Mouse (Mus musculus) olfactory bulb, adult 2 months (tissue): ENCODE data around the gene Gm43738. TPM values are rescaled to one million over a fixed set of nuclear protein-coding genes. Genes with fewer than 3 reads are reported as not detected.

ENCODE experiments used
- H3K27ac ChIP-seq: fragments of 200-500 bp; 2 replicates; pipeline ENCODE4 v1.5.1; 2012; ENCODE audit warnings: low read depth, low read length; ENCODE audit not compliant: insufficient read depth
- H3K4me1 ChIP-seq: fragments of 200-500 bp; 2 replicates; pipeline ENCODE4 v1.6.1; 2012; ENCODE audit warnings: low read length; ENCODE audit not compliant: control insufficient read depth, insufficient read depth
- H3K4me3 ChIP-seq: fragments of 200-500 bp; 2 replicates; pipeline ENCODE4 v1.5.1; 2012; ENCODE audit warnings: mild to moderate bottlenecking, low read depth, low read length, moderate library complexity; ENCODE audit not compliant: insufficient read depth
- CTCF ChIP-seq: fragments of 200-500 bp; IDR thresholded peaks from 2 replicates; pipeline ENCODE4 v1.5.1; 2012; ENCODE audit warnings: low read depth, mild to moderate bottlenecking, low read length, moderate library complexity; ENCODE audit not compliant: insufficient read depth
- POLR2A ChIP-seq: fragments of 200-500 bp; IDR thresholded peaks from 2 replicates; pipeline ENCODE4 v1.6.1; 2012; ENCODE audit warnings: mild to moderate bottlenecking, low read depth, low read length, moderate library complexity; ENCODE audit not compliant: insufficient read depth
- WGBS: fragments of 180-500 bp; shearing (Covaris S2); methylation state at CpG from one replicate; pipeline ENCODE4 v1.1.7; 2018; 5-methylcytosine and 5-hydroxymethylcytosine counted together
- polyA plus RNA-seq: library from polyadenylated mRNA; stranded (reverse); fragments of >200 nt; gene quantifications from 2 replicates; pipeline ENCODE4 v1.2.4, GENCODE M21; 2012; ENCODE audit warnings: low replicate concordance; ENCODE audit not compliant: missing spikeins, insufficient read depth, insufficient read length

The Gm43738 gene
- polyA plus RNA-seq, result not detected in 2 replicates

DNA sequence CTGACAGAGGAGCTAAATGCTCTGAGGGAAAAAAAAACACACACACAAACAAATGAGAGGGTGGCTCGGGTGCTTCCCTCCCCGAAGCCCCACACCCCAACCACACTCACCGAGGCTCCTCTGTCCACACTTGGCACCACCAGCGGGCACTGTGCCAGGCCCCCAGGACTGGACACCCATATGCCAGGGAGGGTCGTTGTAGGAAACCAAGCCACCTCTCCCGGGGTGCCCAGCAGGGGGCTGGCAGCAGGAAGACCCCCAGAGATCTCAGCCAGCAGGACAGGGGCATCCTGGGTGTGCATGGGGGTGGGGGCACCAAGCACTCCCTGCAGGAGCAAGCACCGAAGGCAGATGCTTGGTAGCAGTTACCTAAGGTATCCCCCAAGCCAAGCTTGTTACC is at the start of gene Gm43738:
Gm43738 (minus strand) TSS at position 289 of the 400 bp plus-strand sequence.
- TF ChIP-seq CTCF (no peak), POLR2A (no peak)
- Histone ChIP-seq H3K4me3 (peak within 1 kb of the TSS; percentile 68), H3K4me1 (peaks cover 7% of the 10 kb centered on the region), H3K27ac (peak within 1 kb of the TSS; percentile 10; the same call in 1 of the 2 replicates)
- 16% methylated on average over 7 of the region's 7 CpGs for WGBS

DNA sequence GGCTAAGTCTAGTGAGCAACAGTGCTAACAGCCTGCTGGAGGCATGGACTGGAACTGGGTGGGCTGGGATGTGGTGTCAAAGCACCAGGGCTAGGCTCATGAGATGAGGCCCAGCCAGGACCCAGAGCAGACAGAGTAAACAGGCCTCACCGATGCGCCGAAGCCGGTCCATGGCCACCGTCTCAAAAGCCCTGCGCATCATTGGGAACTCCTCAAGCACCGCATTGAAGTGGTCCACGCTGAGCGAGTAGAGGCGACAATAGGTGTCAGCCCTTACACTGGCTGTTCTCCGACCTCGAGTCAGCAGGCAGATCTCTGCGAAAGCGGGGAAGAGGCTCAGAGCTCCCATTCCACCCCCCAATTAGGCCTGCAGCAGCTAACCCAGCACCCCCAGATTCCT is 47.7 kb upstream of the Gm43738 start:
- Histone ChIP-seq H3K4me1 (peaks cover 4% of the 10 kb centered on the region; the same call in 1 of the 2 replicates), H3K27ac (no peak overlapping the region), H3K4me3 (no peak overlapping the region)
- TF ChIP-seq POLR2A (no peak), CTCF (no peak)
- whole genome bisulfite sequencing, result 85% methylated on average over 14 of the region's 14 CpGs

DNA sequence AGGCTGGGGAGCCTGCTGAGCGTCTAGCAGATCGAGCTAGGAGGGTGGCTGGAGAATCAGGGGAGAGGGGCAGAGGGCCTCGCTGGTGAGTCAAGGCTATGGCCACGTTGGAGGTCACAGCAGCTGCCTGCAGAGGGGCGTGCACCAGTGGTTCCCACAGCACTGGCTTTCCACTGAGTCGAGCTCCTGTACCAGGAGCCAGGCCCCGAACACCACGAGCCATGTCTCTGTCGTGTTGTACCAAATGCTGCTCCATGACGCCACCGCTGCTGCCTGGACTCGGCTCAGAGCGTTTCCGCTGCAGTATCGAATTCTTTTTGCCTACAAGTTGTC is 47.0 kb upstream of the Gm43738 start:
- TF ChIP-seq CTCF (no peak), POLR2A (no peak)
- WGBS, result 42% methylated on average over 15 of the region's 15 CpGs

DNA sequence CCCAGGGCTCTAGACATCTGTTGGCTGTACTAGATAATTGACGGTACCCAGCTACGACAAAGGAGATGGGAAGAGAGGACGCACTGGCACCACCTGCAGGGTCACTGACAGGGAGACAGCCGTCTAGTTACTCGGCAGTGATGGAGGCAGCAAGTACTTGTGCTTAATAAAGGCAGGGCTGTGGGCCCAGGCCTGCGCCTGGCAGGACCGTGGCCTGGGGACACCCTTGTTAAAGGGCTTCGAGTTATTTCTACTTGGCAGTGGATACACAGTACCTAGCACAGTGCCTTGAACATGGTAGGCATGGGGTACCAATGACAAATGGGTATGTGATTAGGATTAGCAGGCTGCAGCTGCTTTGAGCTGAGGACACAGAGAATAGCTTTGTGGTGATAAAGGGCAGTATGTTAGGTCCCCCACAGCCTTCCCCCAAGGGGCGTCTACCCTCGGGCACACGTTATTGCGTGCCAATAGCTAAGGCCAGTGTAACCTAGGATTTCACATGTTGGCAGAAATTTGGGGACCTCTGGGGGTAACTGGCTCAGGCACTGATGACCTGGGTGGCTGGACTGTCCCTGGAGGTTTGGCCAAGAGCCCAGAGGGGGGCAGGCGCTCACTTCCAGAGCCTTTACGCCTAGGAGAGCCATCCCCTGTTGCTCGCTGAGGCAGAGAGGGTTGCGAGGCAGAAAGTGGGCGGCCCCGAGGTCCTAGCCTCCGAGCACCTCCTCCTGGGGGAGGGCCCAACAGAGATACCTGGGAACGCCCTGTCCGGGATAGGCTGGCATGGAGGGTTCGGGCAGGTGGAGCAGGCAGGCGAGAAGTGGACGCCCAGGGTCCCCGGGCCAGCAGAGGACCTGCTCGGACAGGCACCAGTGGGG is 46.4 kb upstream of the Gm43738 start:
- no peak overlapping the region for H3K27ac ChIP-seq
- no peak overlapping the region for H3K4me3 ChIP-seq
- H3K4me1 ChIP-seq, result peaks cover under 1% of the 10 kb centered on the region; the same call in 1 of the 2 replicates
- WGBS, result 55% methylated on average over 26 of the region's 26 CpGs
- TF ChIP-seq POLR2A (no peak), CTCF (no peak)

More for the DNA sequence above, 47.0 kb upstream of the Gm43738 start:
- H3K4me3 ChIP-seq, result no peak overlapping the region
- H3K27ac ChIP-seq, result no peak overlapping the region
- H3K4me1 ChIP-seq, result peaks cover 4% of the 10 kb centered on the region; the same call in 1 of the 2 replicates

DNA sequence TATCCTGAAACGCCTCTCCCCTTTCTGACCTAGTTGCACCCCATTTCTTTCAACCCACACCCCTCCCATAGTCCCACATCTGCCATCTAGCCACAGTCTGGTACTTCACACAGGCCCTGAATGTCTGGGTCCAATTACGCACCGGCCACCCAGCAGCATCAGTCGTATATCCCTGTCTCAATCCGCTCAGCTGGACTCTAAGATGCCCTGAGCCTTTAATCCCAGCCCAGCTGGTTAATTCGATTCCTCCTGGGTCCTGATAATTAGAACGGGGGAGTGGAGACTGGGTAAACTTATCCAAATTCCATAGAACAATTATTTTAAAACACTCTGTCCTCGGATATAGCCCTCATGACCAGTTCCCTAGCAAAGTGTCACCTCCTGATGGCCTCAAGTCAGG is 44.7 kb upstream of the Gm43738 start:
- Histone ChIP-seq H3K4me3 (no peak overlapping the region), H3K4me1 (no peaks in the 10 kb centered on the region), H3K27ac (no peak overlapping the region)
- WGBS, result 40% methylated on average over 8 of the region's 8 CpGs
- no peak for TF ChIP-seq CTCF
- no peak for TF ChIP-seq POLR2A

DNA sequence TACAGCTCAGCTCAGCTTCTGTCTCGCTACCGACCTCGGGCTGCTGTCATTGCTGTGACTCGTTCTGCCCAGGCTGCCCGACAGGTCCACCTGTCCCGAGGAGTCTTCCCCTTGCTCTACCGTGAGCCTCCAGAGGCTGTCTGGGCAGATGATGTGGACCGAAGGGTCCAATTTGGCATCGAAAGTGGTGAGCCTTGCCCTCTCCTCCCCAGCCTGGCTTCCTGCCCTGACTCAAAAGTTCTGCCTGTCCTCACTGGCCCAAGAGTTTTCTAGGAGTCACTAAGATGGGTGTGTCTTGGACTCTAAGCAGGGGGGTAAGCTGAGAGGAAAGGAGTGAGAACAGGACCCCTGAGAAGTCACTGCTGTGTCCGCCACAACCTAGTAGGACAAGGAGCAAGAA is 43.9 kb upstream of the Gm43738 start:
- 76% methylated on average over 10 of the region's 10 CpGs for WGBS
- Histone ChIP-seq H3K4me1 (no peaks in the 10 kb centered on the region), H3K4me3 (no peak overlapping the region), H3K27ac (no peak overlapping the region)
- TF ChIP-seq CTCF, result no peak
- no peak for TF ChIP-seq POLR2A

DNA sequence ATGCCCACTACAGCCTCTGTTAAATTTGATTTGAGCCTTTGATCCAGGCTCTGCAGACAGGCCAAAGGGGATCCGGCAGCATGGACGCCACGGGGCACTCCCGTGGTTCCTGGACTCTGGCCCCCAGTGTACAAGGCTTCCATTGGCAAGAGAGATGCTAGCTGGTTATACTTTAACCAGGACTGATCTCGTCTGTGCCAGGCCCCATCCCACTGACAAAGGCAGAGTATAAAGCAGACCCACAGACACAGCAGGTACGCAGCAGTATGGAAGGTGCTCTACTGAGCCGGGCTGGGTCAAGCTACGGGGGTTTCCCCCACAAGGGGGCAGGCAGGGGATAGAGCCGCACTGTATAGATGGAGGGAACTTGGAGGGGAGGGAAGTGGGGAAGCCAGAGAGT is 35.5 kb upstream of the Gm43738 start:
- Histone ChIP-seq H3K4me1 (peaks cover 14% of the 10 kb centered on the region), H3K4me3 (no peak overlapping the region), H3K27ac (no peak overlapping the region)
- WGBS, result 60% methylated on average over 9 of the region's 9 CpGs
- TF ChIP-seq POLR2A (no peak), CTCF (no peak)

DNA sequence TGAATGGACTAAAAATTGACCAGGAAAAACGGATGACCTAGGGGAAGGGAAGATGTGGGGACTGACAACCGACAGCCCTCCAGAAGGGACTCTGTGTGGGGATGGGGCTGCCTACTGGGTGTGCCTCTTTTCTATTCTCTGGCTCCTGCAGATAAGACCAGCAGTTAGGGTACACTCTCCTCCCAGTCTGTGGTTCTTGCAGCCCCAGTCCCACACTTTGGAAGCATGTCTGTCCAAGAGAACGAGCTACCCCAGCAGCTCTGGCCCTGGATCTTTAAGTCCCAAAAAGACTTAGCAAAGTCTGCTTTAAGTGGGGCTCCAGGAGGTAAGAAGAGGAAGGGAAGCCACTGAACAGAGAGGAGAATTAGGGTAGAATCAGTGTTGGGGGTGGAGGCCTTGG is 35.1 kb upstream of the Gm43738 start, which contains the start of gene Pklr:
Pklr (plus strand) TSS at position 185 of the 400 bp plus-strand sequence.
- Histone ChIP-seq H3K4me3 (no peak within 1 kb of the TSS), H3K27ac (no peak within 1 kb of the TSS), H3K4me1 (peaks cover 14% of the 10 kb centered on the region)
- WGBS, result 80% methylated on average over 3 of the region's 3 CpGs
- no peak for TF ChIP-seq POLR2A
- TF ChIP-seq CTCF, result no peak

DNA sequence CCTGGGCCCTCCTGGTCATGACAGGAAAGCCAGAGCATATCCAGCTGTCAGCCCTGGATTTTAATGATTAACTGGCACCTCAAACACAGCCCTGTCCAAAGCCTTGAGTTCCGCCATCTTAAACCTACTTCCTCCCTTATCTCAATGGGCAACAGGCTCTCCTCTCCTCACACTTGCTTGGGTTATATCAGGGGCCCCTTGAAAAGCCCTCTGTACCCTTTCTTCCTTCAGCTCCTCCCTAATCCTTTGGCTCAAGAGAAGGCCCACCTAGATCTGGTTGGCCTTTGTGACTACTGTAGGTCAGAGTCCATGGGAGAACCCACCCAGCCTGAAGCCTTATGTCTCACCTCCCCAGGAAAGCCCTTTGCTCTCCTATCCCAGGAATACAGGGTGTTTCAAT is 32.9 kb upstream of the Gm43738 start:
- Histone ChIP-seq H3K27ac (no peak overlapping the region), H3K4me3 (no peak overlapping the region), H3K4me1 (peaks cover 14% of the 10 kb centered on the region)
- no peak for TF ChIP-seq POLR2A
- TF ChIP-seq CTCF, result no peak
- 100% methylated on average over 1 of the region's 1 CpGs for WGBS

DNA sequence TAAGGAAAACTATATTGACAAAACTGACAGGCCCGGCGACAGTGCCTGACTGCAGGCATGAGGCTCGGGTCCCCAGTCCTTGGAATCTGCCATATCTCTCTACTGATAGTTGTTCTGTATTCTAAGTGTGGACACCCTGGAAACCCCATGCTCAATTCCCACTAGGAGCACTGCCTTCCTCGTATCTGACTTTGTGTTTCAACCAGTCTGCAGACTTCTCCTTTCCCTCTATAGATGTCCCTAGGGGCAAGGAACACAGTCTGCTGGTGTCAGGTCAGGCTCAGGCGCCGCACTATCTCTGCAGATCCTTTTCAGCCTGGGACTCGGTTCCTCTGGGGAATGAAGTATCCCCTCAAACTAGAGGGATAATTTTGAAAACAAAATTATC is 32.2 kb upstream of the Gm43738 start:
- no peak overlapping the region for H3K4me3 ChIP-seq
- H3K27ac ChIP-seq, result no peak overlapping the region
- 85% methylated on average over 7 of the region's 7 CpGs for WGBS
- H3K4me1 ChIP-seq, result peaks cover 14% of the 10 kb centered on the region
- TF ChIP-seq CTCF (no peak), POLR2A (no peak)
